Mouse (Mus musculus) hindbrain, postnatal 0 days (tissue): ENCODE measurements at regions not wholly inside any gene's neighbourhood (a gene's known extent, or its start where the extent isn't known, plus 50 kb on each side); places are given as distances from the start of the nearest gene placed in this dataset.

Source experiments
- ATAC-seq: fragments of 200-750 bp; cut with Nextera tagmentation; 2 replicates; pipeline ENCODE4 v1.8.0; 2017; ENCODE audit warnings: mild to moderate bottlenecking, moderate TSS enrichment, moderate library complexity
- DNase-seq: peaks from one replicate; pipeline ENCODE4 v3.0.0-alpha.2; 2015; ENCODE audit warnings: low spot score
- H3K27ac ChIP-seq: fragments of 300-500 bp; sonication (generic); 2 replicates; pipeline ENCODE4 v1.5.1; 2014; ENCODE audit warnings: mild to moderate bottlenecking
- H3K27me3 ChIP-seq: fragments of 300-500 bp; sonication (generic); 2 replicates; pipeline ENCODE4 v1.6.1; 2014; ENCODE audit warnings: low read length, mixed read lengths; ENCODE audit not compliant: insufficient read depth
- H3K36me3 ChIP-seq: fragments of 300-500 bp; sonication (generic); 2 replicates; pipeline ENCODE4 v1.6.1; 2014; ENCODE audit warnings: low read length, mixed read lengths; ENCODE audit not compliant: insufficient read depth
- H3K4me1 ChIP-seq: fragments of 300-500 bp; sonication (generic); 2 replicates; pipeline ENCODE4 v1.6.1; 2014; ENCODE audit warnings: antibody characterized with exemption, low read length, mixed read lengths; ENCODE audit not compliant: insufficient read depth
- H3K4me2 ChIP-seq: fragments of 300-500 bp; sonication (generic); 2 replicates; pipeline ENCODE4 v1.6.1; 2014; ENCODE audit warnings: low read depth, mild to moderate bottlenecking, low read length, moderate library complexity, mixed read lengths
- H3K4me3 ChIP-seq: fragments of 300-500 bp; sonication (generic); 2 replicates; pipeline ENCODE4 v1.5.1; 2014; ENCODE audit warnings: low read length
- H3K9ac ChIP-seq: fragments of 300-500 bp; sonication (generic); replicated peaks from 2 replicates; pipeline ENCODE4 v1.6.1; 2014; ENCODE audit warnings: mild to moderate bottlenecking, low read length, moderate library complexity, mixed read lengths
- H3K9me3 ChIP-seq: fragments of 300-500 bp; sonication (generic); 2 replicates; pipeline ENCODE4 v1.6.1; 2016; ENCODE audit warnings: low read length, mixed read lengths
- CTCF ChIP-seq: IDR thresholded peaks from 2 replicates; pipeline ENCODE4 v1.5.1; 2016; ENCODE audit warnings: antibody characterized with exemption, control low read depth, low read depth
- WGBS: fragments of 180-500 bp; shearing (Covaris S2); extraction: QIAGEN DNeasy Blood & Tissue Kit; methylation state at CpG from one replicate; pipeline ENCODE4 v1.1.7; 2014; 5-methylcytosine and 5-hydroxymethylcytosine counted together

- no peaks in the 10 kb centered on the region for H3K4me1 ChIP-seq
- no peak overlapping the region for H3K9ac ChIP-seq
- H3K9me3 ChIP-seq, result no peaks in the 10 kb centered on the region
- H3K27ac ChIP-seq, result no peak overlapping the region
- 88% methylated on average over 12 of the region's 12 CpGs for WGBS
- no peak for ATAC-seq
- no peaks in the 10 kb centered on the region for H3K36me3 ChIP-seq
- no peak overlapping the region for H3K4me3 ChIP-seq
- DNase-seq, result no peak
- no peaks in the 10 kb centered on the region for H3K27me3 ChIP-seq
- TF ChIP-seq CTCF, result no peak
- no peak overlapping the region for H3K4me2 ChIP-seq
Measured at GRCm38 (mm10) chr17:85508386-85508785, 105.0 kb upstream of the Six3 start.

- Histone ChIP-seq H3K9ac (no peak overlapping the region), H3K27ac (no peak overlapping the region), H3K27me3 (peaks cover 4% of the 10 kb centered on the region; the same call in 1 of the 2 replicates), H3K4me2 (no peak overlapping the region), H3K4me1 (no peaks in the 10 kb centered on the region), H3K4me3 (no peak overlapping the region), H3K9me3 (no peaks in the 10 kb centered on the region), H3K36me3 (no peaks in the 10 kb centered on the region)
- no peak for DNase-seq
- no peak for TF ChIP-seq CTCF
- 94% methylated on average over 4 of the region's 4 CpGs for whole genome bisulfite sequencing
- ATAC-seq, result no peak
Measured at GRCm38 (mm10) chr17:85512971-85513370, 100.4 kb upstream of the Six3 start.

GRCm38 (mm10) chr17:85513936-85514335 is 99.5 kb upstream of the Six3 start:
- no peak overlapping the region for H3K4me3 ChIP-seq
- no peaks in the 10 kb centered on the region for H3K9me3 ChIP-seq
- no peak for TF ChIP-seq CTCF
- no peaks in the 10 kb centered on the region for H3K4me1 ChIP-seq
- H3K36me3 ChIP-seq, result no peaks in the 10 kb centered on the region
- H3K27ac ChIP-seq, result no peak overlapping the region
- H3K27me3 ChIP-seq, result peaks cover 4% of the 10 kb centered on the region; the same call in 1 of the 2 replicates
- no peak overlapping the region for H3K4me2 ChIP-seq
- 95% methylated on average over 4 of the region's 4 CpGs for WGBS
- no peak overlapping the region for H3K9ac ChIP-seq
- ATAC-seq (no peak), DNase-seq (no peak)

DNA sequence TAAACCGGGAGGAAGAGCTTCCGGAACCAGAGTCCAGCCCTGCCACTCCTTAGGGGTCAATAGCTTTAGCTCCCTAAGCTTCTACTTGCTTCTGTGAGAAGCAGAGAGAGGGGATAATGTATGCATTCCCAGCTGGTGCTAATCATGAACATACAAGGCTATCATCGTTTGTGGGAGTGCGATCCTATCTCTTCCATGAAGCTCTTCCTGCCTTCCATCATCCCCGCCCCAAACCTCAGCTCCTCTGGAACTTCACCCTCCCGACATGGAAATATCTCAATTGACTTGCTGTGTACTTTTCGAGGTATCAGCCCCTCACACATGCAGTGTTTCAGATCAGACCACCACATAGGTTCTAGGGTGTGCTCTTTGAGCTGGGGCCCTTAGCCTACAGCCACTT is 99.0 kb upstream of the Six3 start:
- no peak for DNase-seq
- TF ChIP-seq CTCF, result no peak
- Histone ChIP-seq H3K4me2 (no peak overlapping the region), H3K36me3 (no peaks in the 10 kb centered on the region), H3K9me3 (no peaks in the 10 kb centered on the region), H3K27me3 (peaks cover 4% of the 10 kb centered on the region; the same call in 1 of the 2 replicates), H3K4me3 (no peak overlapping the region), H3K4me1 (no peaks in the 10 kb centered on the region), H3K27ac (no peak overlapping the region), H3K9ac (no peak overlapping the region)
- 74% methylated on average over 7 of the region's 7 CpGs for WGBS
- no peak for ATAC-seq

DNA sequence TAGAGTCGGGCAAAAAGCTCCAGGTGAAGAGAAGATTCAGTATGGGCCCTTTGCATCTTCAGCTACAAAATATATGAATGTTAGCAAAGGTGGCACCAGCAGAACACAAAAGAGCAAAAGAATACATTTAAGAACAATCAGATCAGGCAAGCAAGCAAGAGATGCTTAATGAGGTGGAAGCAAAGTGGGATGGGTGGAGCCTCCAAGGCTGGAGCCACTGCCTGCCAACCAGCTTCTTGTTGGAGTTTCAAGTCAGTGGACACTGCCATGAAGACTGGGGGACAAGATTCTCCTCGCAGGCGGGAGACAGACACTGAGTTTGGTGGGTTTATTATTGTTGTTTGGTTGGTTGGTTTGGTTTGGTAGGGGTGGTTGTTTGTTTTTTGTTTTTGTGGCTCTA is 96.1 kb upstream of the Six3 start:
- Histone ChIP-seq H3K4me1 (no peaks in the 10 kb centered on the region), H3K9me3 (no peaks in the 10 kb centered on the region), H3K36me3 (no peaks in the 10 kb centered on the region), H3K4me3 (no peak overlapping the region), H3K27me3 (peaks cover 4% of the 10 kb centered on the region; the same call in 1 of the 2 replicates), H3K9ac (no peak overlapping the region), H3K27ac (no peak overlapping the region), H3K4me2 (no peak overlapping the region)
- no peak for TF ChIP-seq CTCF
- ATAC-seq (no peak), DNase-seq (no peak)
- 54% methylated on average over 3 of the region's 3 CpGs for WGBS

DNA sequence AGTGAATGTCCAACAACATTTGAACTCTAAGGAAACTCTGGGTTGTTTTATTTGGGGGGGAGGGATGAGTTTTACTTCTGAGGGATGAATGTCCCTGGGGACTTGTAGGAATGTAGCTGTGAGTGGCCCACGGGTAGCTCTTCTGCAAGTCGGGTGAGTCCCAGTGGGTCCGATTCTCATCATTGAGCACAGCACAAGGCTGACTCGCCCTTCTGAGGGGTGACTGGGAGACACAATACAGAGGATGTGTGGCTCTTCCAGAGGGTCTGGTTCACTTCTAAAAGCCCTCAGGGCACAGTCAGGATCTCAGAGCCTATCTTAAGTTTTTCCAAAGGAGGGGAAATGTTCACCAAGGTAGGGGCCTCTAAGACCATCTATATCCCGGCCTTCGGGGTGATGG is 94.9 kb upstream of the Six3 start:
- DNase-seq (no peak), ATAC-seq (no peak)
- no peak overlapping the region for H3K9ac ChIP-seq
- no peaks in the 10 kb centered on the region for H3K4me1 ChIP-seq
- no peaks in the 10 kb centered on the region for H3K9me3 ChIP-seq
- no peak overlapping the region for H3K4me3 ChIP-seq
- H3K36me3 ChIP-seq, result no peaks in the 10 kb centered on the region
- H3K4me2 ChIP-seq, result no peak overlapping the region
- WGBS, result 92% methylated on average over 6 of the region's 6 CpGs
- no peak for TF ChIP-seq CTCF
- peaks cover 4% of the 10 kb centered on the region; the same call in 1 of the 2 replicates for H3K27me3 ChIP-seq
- no peak overlapping the region for H3K27ac ChIP-seq

DNA sequence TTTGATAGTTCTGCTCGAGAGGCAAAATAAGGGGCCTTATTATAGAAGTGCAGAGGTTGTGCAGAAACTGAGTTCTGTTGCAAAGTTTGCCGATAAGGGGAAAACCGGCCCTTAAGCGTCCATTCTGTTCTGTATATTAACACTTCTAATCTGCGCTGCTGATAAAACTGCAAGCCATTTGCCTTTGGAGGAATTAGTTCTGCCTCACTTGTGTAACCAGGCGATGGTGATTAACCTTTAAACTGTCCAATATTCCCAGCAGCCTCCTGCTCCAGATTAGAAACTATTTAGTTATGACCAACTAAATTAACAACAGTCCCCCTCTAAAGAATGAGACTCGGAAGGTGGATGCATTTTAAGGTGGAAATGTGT is 86.1 kb upstream of the Six3 start:
- no peaks in the 10 kb centered on the region for H3K4me1 ChIP-seq
- no peaks in the 10 kb centered on the region for H3K36me3 ChIP-seq
- H3K9ac ChIP-seq, result no peak overlapping the region
- no peak overlapping the region for H3K27ac ChIP-seq
- no peaks in the 10 kb centered on the region for H3K27me3 ChIP-seq
- no peak overlapping the region for H3K4me3 ChIP-seq
- no peaks in the 10 kb centered on the region for H3K9me3 ChIP-seq
- ATAC-seq (no peak), DNase-seq (no peak)
- WGBS, result 52% methylated on average over 7 of the region's 7 CpGs
- no peak for TF ChIP-seq CTCF
- H3K4me2 ChIP-seq, result no peak overlapping the region
